In the genomic region with DNA sequence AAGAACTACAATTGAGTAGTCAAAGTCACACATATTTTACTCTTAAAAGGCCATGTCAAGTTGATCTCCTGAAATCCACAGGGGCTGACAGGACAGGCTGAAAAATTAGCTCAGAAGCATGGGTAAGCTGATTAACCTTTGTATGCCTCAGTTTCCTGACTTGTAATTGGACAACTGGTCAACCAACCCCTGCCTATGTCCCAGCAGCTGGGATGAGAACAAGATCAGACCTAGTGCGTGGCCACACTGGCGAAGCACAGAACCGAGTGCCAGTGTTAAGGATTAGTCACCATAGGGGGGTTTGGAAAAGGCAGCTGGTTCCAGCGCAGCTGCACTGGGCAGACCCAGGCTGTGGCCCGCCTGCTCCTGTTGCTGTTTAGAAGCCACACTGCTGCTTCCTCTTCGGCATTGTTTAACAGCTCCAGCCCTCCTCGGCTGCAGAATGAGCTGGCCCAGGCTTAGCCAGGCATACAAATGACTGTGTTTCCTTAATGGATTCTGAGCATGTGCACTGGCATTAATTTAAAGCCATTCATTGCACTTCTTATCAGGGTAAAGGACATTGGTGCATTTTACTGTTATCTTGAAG, we compare ENCODE assay signal across 8 mouse cellular contexts.
A peak's percentile ranks its signal among the peaks of the same experiment; 100 is the strongest.
DNase-seq lines count a peak whose midpoint lies in the region; ATAC-seq lines count a peak whose summit lies in the region.
"Had no signal": no experiment of that assay in that cellular context is flagged by ENCODE, and none has a peak within 500 bp of the region (broad histone marks: within the 10 kb centered on the region; RNA-seq: fewer than 3 reads in every experiment).

No protein-coding gene starts in this region.

- no peaks in the 10 kb centered on the region for H3K9me3 ChIP-seq in midbrain, embryonic 11.5 days (ENCODE audit: control insufficient read depth, low read length)
- H3K9me3 ChIP-seq: heart, embryonic 15.5 days had no signal

- WGBS in midbrain, embryonic 11.5 days = 14% methylated on average over 7 of the region's 7 CpGs

- no peak overlapping the region for H3K27ac ChIP-seq in midbrain, embryonic 11.5 days (ENCODE audit: low read depth, low read length)
- H3K27ac ChIP-seq: heart, embryonic 15.5 days had no signal

- no peak overlapping the region for H3K4me3 ChIP-seq in midbrain, embryonic 11.5 days (ENCODE audit: low read depth, low read length)
- H3K4me3 ChIP-seq: heart, embryonic 15.5 days had no signal

- ATAC-seq in midbrain, embryonic 11.5 days (ENCODE audit: low FRiP score) = peak; percentile 89
- ATAC-seq in erythroid progenitor cell, adult 5-6 weeks (replicated peaks; ENCODE audit: low FRiP score, poor library complexity, severe bottlenecking) = no peak

- DNase-seq in 3134 (ENCODE audit: extremely low read depth, insufficient read length, low spot score) = peak; percentile 29
- DNase-seq in brain, adult 2 months (ENCODE audit: low read depth, low spot score) = peak; percentile 74
- peak; percentile 34 for DNase-seq in heart, postnatal 14 days
- DNase-seq in kidney, postnatal 25 days = peak; percentile 37 to 67
- peak; percentile 91 for DNase-seq in midbrain, embryonic 11.5 days (ENCODE audit: low spot score, missing footprints)
- no peak for DNase-seq in adrenal gland, postnatal 4 days (ENCODE audit: low spot score in 2 of 2)

- no peak overlapping the region for H3K4me2 ChIP-seq in midbrain, embryonic 11.5 days
- H3K4me2 ChIP-seq: heart, embryonic 15.5 days had no signal

- no peaks in the 10 kb centered on the region for H3K36me3 ChIP-seq in midbrain, embryonic 11.5 days (ENCODE audit: control insufficient read depth, insufficient read depth, low read length)
- H3K36me3 ChIP-seq: heart, embryonic 15.5 days had no signal

- intact Hi-C loops in heart, postnatal 14 days (cut with DNase I) = no loop called here

- H3K27me3 ChIP-seq in midbrain, embryonic 11.5 days (ENCODE audit: control insufficient read depth, insufficient read depth, low read length) = no peaks in the 10 kb centered on the region
- H3K27me3 ChIP-seq: heart, embryonic 15.5 days had no signal

- 0 out of 2 replicates have a peak, but pooled peaks cover 2% of the 10 kb centered on the region for H3K4me1 ChIP-seq in midbrain, embryonic 11.5 days (ENCODE audit: control insufficient read depth, insufficient read depth, low read length)

- H3K9ac ChIP-seq in midbrain, embryonic 11.5 days (ENCODE audit: low read length) = no peak overlapping the region
- H3K9ac ChIP-seq: heart, embryonic 15.5 days had no signal

Comparison
In these comparisons a context has a peak if more than half of its experiments do, and no peak if none do; other contexts are left out.
1. DNase-seq: peak in 3134 (single experiment), brain, adult 2 months (single experiment), heart, postnatal 14 days (2 of 2), kidney, postnatal 25 days (2 of 2) and midbrain, embryonic 11.5 days (single experiment); none in adrenal gland, postnatal 4 days (0 of 2).